Mouse (Mus musculus) limb, embryonic 14.5 days (tissue): ENCODE results near the gene Prkce. TPM values are rescaled to one million over a fixed set of nuclear protein-coding genes. Genes with fewer than 3 reads are reported as not detected.
A peak's percentile ranks its signal among the peaks of the same experiment; 100 is the strongest.

Experiments
- ATAC-seq: fragments of 200-750 bp; cut with Nextera tagmentation; 2 replicates; pipeline ENCODE4 v1.8.0; 2017; ENCODE audit warnings: low read depth, moderate number of reproducible peaks, moderate TSS enrichment; ENCODE audit not compliant: low FRiP score
- DNase-seq: peaks from one replicate; pipeline ENCODE4 v3.0.0-alpha.2; 2015; ENCODE audit warnings: low spot score
- H3K27ac ChIP-seq: fragments of 300-500 bp; sonication (generic); replicated peaks from 2 replicates; pipeline ENCODE4 v1.5.1; 2014; ENCODE audit warnings: low read depth, mild to moderate bottlenecking, low read length, moderate library complexity, mixed read lengths
- H3K27me3 ChIP-seq: fragments of 300-500 bp; sonication (generic); 2 replicates; pipeline ENCODE4 v1.6.1; 2014; ENCODE audit warnings: low read length, mixed read lengths; ENCODE audit not compliant: control insufficient read depth, insufficient read depth
- H3K36me3 ChIP-seq: fragments of 300-500 bp; sonication (generic); 2 replicates; pipeline ENCODE4 v1.6.1; 2014; ENCODE audit warnings: mild to moderate bottlenecking, low read length, moderate library complexity, mixed read lengths; ENCODE audit not compliant: control insufficient read depth, insufficient read depth
- H3K4me1 ChIP-seq: fragments of 300-500 bp; sonication (generic); 2 replicates; pipeline ENCODE4 v1.6.1; 2014; ENCODE audit warnings: antibody characterized with exemption, low read length, mixed read lengths; ENCODE audit not compliant: control insufficient read depth, insufficient read depth
- H3K4me2 ChIP-seq: fragments of 300-500 bp; sonication (generic); replicated peaks from 2 replicates; pipeline ENCODE4 v1.6.1; 2014; ENCODE audit warnings: low read depth, mild to moderate bottlenecking, low read length, moderate library complexity; ENCODE audit not compliant: severe bottlenecking
- H3K4me3 ChIP-seq: fragments of 300-500 bp; sonication (generic); replicated peaks from 2 replicates; pipeline ENCODE4 v1.5.1; 2014; ENCODE audit warnings: low read length
- H3K9ac ChIP-seq: fragments of 300-500 bp; sonication (generic); 2 replicates; pipeline ENCODE4 v1.6.1; 2014; ENCODE audit warnings: mild to moderate bottlenecking, low read depth, low read length, moderate library complexity; ENCODE audit not compliant: severe bottlenecking
- H3K9me3 ChIP-seq: fragments of 300-500 bp; sonication (generic); 2 replicates; pipeline ENCODE4 v1.6.1; 2016; ENCODE audit warnings: low read length; ENCODE audit not compliant: control insufficient read depth
- POLR2A ChIP-seq: fragments of 200-500 bp; IDR thresholded peaks from 2 replicates; pipeline ENCODE4 v1.8.0; 2012; ENCODE audit warnings: inconsistent platforms, mild to moderate bottlenecking, moderate library complexity, borderline replicate concordance; ENCODE audit not compliant: insufficient read depth, insufficient read length; ENCODE audit errors: extremely low read depth
- WGBS: fragments of 180-500 bp; shearing (Covaris S2); extraction: QIAGEN DNeasy Blood & Tissue Kit; methylation state at CpG from one replicate; pipeline ENCODE4 v1.1.7; 2014; 5-methylcytosine and 5-hydroxymethylcytosine counted together
- polyA plus RNA-seq, 2 experiments: library from polyadenylated mRNA; depleted of rRNA in 1 of 2; stranded (reverse) in 1 of 2; unstranded in 1 of 2; fragments of >200 nt; fragmentation: Nextera tagmentation in 1 of 2; extraction: Ambion mirVana in 1 of 2; gene quantifications; 2 replicates each; pipeline versions ENCODE4 v1.2.1 to v1.2.3; 2012 to 2014

The Prkce gene
- polyA plus RNA-seq, 2 experiments: 4.7 to 9.3 TPM

GRCm38 (mm10) chr17:86329273-86330075, 161.9 kb downstream of the Prkce start:
- 11% methylated on average over 16 of the region's 16 CpGs for WGBS
- no peaks in the 10 kb centered on the region for H3K9me3 ChIP-seq
- no peak overlapping the region for H3K9ac ChIP-seq
- ATAC-seq (peak; percentile 28; the same call in 1 of the 2 replicates), DNase-seq (peak; percentile 35)
- no peak overlapping the region for H3K4me3 ChIP-seq
- H3K4me2 ChIP-seq: peak overlapping the region; percentile 36
- H3K4me1 ChIP-seq: peaks cover 34% of the 10 kb centered on the region
- H3K36me3 ChIP-seq: no peaks in the 10 kb centered on the region
- H3K27ac ChIP-seq: peak overlapping the region; percentile 19; the same call in 1 of the 2 replicates
- H3K27me3 ChIP-seq: no peaks in the 10 kb centered on the region
- no peak for TF ChIP-seq POLR2A

DNA sequence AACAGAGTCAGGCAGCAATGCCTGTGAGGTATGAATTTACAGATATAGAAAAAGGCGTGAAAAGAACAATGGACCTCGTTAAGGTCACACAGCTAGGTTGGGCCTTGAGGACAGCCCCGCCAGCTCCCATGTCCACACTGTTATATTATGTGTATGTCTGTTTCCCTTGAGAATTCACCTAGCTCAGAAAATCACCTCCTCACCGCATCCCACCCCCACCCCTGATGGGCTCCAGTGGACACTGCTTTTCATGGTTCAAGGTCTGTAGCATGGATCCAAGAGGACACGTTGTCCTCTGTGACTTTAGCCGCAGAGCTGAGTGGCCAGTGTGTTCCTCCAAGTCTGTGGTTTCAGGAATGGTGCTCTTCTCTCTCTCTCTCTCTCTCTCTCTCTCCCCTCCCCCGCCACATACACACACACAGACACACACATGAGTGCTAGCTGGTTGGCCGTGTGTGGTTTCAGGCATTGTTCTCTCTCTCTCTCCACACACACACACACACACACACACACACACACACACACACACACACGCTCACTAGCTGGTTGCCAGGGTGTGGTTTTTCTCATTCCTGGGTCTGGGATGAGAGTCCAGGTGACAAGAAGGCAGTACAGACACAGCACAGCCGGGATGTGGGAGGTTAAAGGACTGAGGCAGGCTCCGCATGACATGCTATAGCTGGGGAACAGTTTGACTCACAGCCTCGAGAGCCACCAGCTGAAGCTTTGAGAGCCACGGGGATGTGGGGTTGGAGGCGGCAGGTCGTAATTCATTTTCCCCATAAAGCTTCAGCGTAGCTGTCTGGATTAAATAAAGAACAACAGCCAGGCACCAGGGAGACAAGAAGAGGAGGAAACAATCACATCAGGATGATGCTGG, 162.7 kb downstream of the Prkce start:
- H3K4me1 ChIP-seq: peaks cover 34% of the 10 kb centered on the region
- no peaks in the 10 kb centered on the region for H3K36me3 ChIP-seq
- ATAC-seq (no peak; the same call in 1 of the 2 replicates), DNase-seq (no peak)
- 41% methylated on average over 16 of the region's 16 CpGs for WGBS
- no peaks in the 10 kb centered on the region for H3K27me3 ChIP-seq
- no peak overlapping the region for H3K4me3 ChIP-seq
- no peak for TF ChIP-seq POLR2A
- H3K9ac ChIP-seq: no peak overlapping the region
- H3K27ac ChIP-seq: 0 out of 2 replicates have a peak overlapping the region, but pooled peaks have one; percentile 19
- H3K4me2 ChIP-seq: no peak overlapping the region
- H3K9me3 ChIP-seq: no peaks in the 10 kb centered on the region

- ATAC-seq: no peak
- Histone ChIP-seq H3K36me3 (no peaks in the 10 kb centered on the region), H3K4me2 (no peak overlapping the region), H3K4me3 (no peak overlapping the region), H3K27me3 (no peaks in the 10 kb centered on the region), H3K9ac (no peak overlapping the region), H3K27ac (0 out of 2 replicates have a peak overlapping the region, but pooled peaks have one; percentile 26), H3K4me1 (peaks cover 40% of the 10 kb centered on the region), H3K9me3 (no peaks in the 10 kb centered on the region)
- peak; percentile 67 for DNase-seq
- TF ChIP-seq POLR2A: no peak
- WGBS: 66% methylated on average over 8 of the region's 8 CpGs
These were observed 164.2 kb downstream of the Prkce start for GRCm38 (mm10) chr17:86331835-86332234.

DNA sequence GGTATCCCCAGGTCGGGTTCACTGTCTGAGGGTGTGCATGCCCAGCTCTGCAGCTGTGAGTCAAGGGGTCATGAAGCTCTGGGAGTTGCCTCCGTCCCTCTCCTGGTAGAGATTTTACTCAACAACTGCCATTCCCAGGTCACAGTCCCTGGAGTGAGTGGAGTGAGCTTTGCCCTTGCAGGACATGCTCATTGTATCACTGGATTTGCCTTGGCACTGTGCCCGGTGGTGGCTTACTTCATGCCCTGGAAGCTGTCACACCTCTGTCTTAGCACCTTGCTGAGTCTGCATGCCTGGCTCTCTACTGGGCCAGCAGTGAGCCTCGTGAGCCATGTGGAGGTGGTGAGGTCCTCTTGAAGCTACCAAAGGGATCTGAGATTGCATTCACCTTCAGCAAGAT, 167.4 kb downstream of the Prkce start:
- Histone ChIP-seq H3K36me3 (no peaks in the 10 kb centered on the region), H3K4me2 (no peak overlapping the region), H3K9ac (no peak overlapping the region), H3K27ac (no peak overlapping the region), H3K9me3 (no peaks in the 10 kb centered on the region), H3K4me1 (peaks cover 24% of the 10 kb centered on the region), H3K27me3 (no peaks in the 10 kb centered on the region), H3K4me3 (no peak overlapping the region)
- no peak for TF ChIP-seq POLR2A
- DNase-seq (no peak), ATAC-seq (no peak)
- 84% methylated on average over 4 of the region's 4 CpGs for WGBS

DNA sequence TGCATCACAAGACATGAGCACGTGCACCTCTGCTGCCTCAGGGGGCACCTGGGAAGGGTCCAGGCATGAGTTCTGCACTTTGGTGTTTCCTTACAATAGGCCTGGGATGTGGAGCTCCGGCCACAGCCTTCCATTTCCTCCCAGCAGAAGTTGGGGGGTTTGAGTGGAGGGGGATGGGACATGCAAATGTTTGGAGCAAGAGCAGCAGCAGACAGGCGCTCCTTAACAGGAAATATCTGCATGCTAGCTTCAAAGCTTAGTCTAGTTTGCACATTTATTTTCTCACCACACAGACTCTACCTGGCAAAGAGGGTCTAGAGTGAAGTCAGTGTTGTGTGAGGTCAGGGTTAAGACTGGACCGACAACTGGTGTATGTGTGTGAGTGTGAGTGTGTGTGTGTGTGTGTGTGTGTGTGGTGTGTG, 169.1 kb downstream of the Prkce start:
- H3K27ac ChIP-seq: no peak overlapping the region
- ATAC-seq: no peak

More for the DNA sequence above, 169.1 kb downstream of the Prkce start:
- 41% methylated on average over 4 of the region's 4 CpGs for WGBS
- TF ChIP-seq POLR2A: no peak
- no peaks in the 10 kb centered on the region for H3K9me3 ChIP-seq
- no peak overlapping the region for H3K9ac ChIP-seq
- no peak for DNase-seq
- H3K4me3 ChIP-seq: no peak overlapping the region
- no peak overlapping the region for H3K4me2 ChIP-seq
- H3K36me3 ChIP-seq: no peaks in the 10 kb centered on the region
- peaks cover 7% of the 10 kb centered on the region for H3K4me1 ChIP-seq
- no peaks in the 10 kb centered on the region for H3K27me3 ChIP-seq
